Mouse (Mus musculus): Measurements from ENCODE around the gene Ube2q1.

Gene Ube2q1

GRCm38 (mm10) chr3:89819897-89820296 is 46.5 kb downstream of the Ube2q1 start:
- peak in 1 of 2 experiments; percentile 32 for DNase-seq (ENCODE audit: low read depth in 2 of 2, low spot score in 2 of 2)

- no peak for DNase-seq (ENCODE audit: low read depth in 2 of 2, low spot score in 2 of 2)
Observed at GRCm38 (mm10) chr3:89820311-89821095, 47.1 kb downstream of the Ube2q1 start.

GRCm38 (mm10) chr3:89821096-89821513 is 47.7 kb downstream of the Ube2q1 start:
- DNase-seq (ENCODE audit: low read depth in 2 of 2, low spot score in 2 of 2), result peak in 1 of 2 experiments; percentile 11

GRCm38 (mm10) chr3:89821548-89822480 is 48.4 kb downstream of the Ube2q1 start:
- no peak for DNase-seq (ENCODE audit: low read depth in 2 of 2, low spot score in 2 of 2)

- no peak for DNase-seq (ENCODE audit: low read depth in 2 of 2, low spot score in 2 of 2)
Observed at GRCm38 (mm10) chr3:89823594-89823993, 50.2 kb downstream of the Ube2q1 start.

GRCm38 (mm10) chr3:89826295-89826694 is 52.9 kb downstream of the Ube2q1 start:
- DNase-seq (ENCODE audit: low read depth in 2 of 2, low spot score in 2 of 2), result no peak

GRCm38 (mm10) chr3:89830815-89831591 is 57.6 kb downstream of the Ube2q1 start, which contains the start of gene She:
She (plus strand) TSS chr3:89831370.
- no peak for DNase-seq (ENCODE audit: low read depth in 2 of 2, low spot score in 2 of 2)

Measured in CD8-positive naive resting alpha-beta T cell, adult 2 months (primary cell).